Mouse (Mus musculus) spleen, postnatal 36 days (tissue): ENCODE measurements around the gene Itpr1.
A peak's percentile ranks its signal among the peaks of the same experiment; 100 is the strongest.

Experiments used
- DNase-seq, 2 experiments: peaks; one replicate each; pipeline ENCODE4 v3.0.0; 2022; ENCODE audit warnings: low spot score in 2 of 2, mixed read lengths in 1 of 2

Gene Itpr1

DNA sequence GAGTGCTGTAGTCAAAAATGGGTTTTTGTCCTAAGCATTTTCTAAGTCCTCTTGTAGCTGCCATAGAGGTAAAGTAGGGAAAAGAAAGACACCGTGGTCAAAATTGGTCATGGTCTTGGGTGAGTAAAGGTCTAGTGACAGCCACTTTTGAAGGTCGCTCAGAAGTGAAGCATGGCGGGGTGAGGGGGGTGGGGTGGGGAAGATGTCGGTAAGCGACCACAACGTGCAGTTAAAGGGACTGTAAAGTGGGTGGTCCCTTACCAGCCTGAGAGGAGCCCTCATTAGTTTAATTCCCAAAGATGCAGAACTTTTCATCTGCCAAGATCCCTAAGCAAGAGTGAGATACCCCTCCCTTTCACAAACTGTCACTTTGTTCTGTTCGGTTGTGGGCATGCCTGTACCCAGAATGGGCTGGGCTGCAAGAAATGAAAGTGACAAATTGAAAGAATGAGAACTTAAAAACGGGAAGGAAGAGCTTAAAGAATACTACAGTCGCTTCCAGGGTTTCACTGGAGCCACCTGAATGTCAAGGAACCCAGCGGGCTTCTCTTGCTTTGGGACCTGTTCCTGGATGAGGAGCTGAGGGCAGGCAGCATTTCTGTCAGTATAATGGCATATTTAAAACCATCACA is 1.5 kb downstream of the Itpr1 start:
- peak; percentile 32 to 43 for DNase-seq

- DNase-seq, result no peak
These were observed 3.2 kb downstream of the Itpr1 start for GRCm38 (mm10) chr6:108216091-108216490.

DNA sequence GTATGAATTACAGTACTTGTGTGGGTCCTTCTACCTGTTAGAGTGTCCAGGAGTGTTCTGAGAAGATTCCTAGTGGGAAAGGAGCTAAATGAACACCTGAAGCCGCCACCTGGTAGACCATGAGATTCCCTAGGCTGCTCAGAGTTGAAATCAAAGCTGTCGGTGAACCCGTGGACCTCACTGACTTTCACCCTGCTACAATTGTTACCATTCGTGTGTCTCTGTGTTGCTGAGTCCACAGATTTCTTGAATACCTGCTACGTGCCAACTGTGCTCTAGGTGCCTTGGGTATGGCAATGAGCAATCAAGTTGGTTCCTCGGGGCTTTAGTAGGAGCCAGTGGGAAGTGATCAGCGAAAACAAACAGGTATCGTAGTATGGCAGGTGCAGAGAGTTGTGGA is 3.9 kb downstream of the Itpr1 start:
- DNase-seq, result no peak

DNA sequence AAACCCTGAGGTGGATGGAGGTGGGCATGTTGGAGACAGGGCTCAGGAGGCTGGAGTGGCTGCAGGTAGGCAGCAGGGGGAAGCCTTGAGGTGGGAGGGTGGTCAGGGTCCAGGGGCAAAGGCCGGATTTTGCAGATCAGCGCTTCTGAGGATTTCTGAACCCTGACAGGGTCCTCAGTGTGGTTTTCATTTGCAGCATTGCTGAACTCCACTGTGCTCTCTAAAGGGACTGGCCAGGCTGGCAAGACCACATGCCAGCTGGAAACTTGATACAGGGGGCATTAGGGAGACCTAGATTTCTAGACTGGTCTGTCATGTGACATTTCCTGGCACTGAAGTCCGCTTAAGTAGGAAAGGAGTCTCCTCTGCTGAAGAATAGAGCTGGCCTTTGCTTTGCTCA is 5.1 kb downstream of the Itpr1 start:
- DNase-seq, result no peak

GRCm38 (mm10) chr6:108222435-108222834 is 9.5 kb downstream of the Itpr1 start:
- DNase-seq, result no peak

GRCm38 (mm10) chr6:108222875-108223274 is 10.0 kb downstream of the Itpr1 start:
- DNase-seq, result peak; percentile 44 to 50

DNA sequence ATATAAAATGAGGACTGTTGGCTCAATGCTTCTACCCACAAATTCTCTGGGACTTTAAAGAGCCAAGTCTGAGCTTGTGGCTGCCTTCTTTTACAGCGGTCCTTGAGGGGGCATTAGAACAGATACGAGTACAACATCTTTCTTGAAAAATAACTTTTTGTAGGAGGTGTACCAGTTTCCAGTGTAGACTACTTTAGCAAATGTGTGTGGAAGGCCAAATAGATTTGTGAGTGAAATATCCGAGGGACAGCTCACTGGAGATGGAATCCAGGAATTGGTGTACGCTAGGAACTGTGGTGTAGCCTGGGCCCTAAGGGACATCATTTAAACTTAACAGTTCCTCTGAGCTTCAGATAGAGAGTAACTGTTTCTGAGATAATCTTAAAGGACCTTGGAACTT is 11.5 kb downstream of the Itpr1 start:
- DNase-seq, result no peak

DNA sequence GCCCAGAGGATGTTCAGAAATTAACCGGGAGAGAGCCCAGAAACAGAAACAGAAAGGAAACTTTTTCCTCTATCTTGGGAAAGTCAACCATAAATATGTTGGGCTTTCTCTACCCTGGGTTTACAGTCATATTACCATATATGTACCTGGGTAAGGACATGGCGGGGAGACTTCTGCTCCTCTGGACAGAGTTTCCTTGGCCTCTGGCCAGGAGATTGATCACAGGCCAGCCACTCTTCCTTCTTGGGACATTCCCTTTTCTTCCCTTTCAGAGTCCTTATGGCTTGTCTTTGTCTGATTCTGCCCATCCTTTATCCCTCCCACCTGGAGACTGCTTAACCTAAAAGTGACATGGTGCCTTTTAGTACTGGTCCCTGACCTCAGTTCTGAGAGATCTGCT is 12.1 kb downstream of the Itpr1 start:
- no peak for DNase-seq

GRCm38 (mm10) chr6:108226230-108226629 is 13.3 kb downstream of the Itpr1 start:
- no peak for DNase-seq

DNA sequence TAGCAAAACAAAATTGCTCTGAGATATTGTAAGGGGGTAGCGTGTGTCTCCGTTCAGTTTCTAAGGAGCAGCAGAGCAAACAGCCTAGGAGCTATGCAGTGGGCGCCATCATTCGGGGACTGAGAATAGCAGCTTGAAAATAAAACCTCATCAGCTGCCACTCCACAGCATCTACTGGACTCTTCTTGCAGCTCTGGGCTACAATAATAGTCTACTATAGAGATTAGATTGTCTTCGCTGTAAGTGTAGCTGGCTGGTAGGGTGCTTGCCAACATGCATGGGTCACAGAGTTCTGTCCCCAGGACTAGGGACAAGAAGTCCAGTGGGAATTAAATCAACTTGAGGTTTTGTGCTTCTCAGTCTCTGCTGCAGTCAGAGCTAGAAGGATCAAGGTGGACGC is 14.6 kb downstream of the Itpr1 start:
- DNase-seq, result no peak

GRCm38 (mm10) chr6:108228048-108228447 is 15.2 kb downstream of the Itpr1 start:
- no peak for DNase-seq

GRCm38 (mm10) chr6:108228601-108229000 is 15.7 kb downstream of the Itpr1 start:
- DNase-seq, result no peak

- DNase-seq, result no peak
These were observed 17.7 kb downstream of the Itpr1 start for GRCm38 (mm10) chr6:108230608-108231007.

- DNase-seq, result no peak
These were observed 19.2 kb downstream of the Itpr1 start for GRCm38 (mm10) chr6:108231892-108232710.

- no peak for DNase-seq
These were observed 20.2 kb downstream of the Itpr1 start for GRCm38 (mm10) chr6:108233070-108233469.

DNA sequence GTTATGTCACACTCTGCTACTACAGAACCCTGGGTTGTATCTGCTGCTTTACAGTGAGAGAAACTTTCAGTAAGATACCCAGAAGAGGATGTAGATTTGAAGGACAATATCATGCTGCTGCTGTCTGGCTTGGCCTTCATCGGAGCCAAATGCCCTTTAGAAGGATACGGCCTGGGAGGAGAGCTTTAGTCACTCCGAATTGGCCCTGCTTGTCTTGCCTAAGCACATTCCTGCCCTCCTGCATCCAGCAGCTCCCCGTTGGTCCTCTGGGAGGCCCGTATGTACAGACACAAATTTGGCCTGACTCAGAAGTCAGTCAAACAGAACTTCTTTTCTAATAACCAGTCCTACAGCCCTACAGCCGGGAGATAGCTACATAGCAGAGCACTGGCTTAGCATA is 21.6 kb downstream of the Itpr1 start:
- no peak for DNase-seq

GRCm38 (mm10) chr6:108235680-108236123 is 22.8 kb downstream of the Itpr1 start:
- DNase-seq, result no peak

DNA sequence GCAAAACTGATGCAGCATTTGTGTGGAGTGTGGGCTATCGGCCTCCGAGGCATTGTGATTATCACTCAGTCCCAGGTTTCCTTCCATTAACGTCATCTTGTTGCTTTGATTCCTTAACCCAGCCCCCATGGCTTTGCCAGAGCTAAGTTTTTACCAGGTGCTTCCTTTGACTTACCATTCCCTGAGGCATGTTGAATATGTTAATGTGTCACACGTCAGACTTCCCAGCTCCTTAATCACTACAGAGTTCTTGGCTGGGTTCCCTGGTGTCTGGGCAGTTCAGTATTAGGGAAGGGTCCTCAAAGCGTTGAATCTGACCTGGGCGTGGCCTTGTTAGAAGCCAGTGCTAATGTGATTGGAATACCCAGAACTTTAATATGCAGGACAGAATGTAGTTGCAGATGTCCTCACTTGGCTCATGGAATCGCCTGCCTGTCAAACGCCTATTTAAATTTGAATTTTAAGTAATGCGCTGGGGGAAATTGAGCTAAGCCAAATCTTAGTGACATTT is 23.6 kb downstream of the Itpr1 start:
- DNase-seq, result no peak

- DNase-seq, result no peak
These were observed 24.1 kb downstream of the Itpr1 start for GRCm38 (mm10) chr6:108236996-108237395.

DNA sequence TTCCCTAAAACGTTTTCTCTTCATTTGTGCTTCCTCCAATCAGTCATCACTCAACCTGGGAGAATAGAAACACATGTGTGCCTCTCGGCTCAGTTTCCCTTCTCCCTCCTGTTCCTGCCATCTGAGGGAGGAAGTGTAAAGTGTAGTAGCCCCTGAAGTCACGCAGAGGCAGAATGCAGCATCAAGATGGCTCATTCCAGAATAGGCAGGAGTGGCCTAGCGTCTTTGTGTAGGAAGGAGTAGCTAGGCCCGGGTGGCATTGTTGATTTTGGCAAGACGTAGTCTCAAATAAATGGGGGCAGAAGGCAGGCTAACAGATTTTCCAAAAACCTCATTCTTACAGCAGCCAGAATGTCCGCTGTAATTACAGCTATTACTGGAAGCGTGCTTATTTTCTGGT is 24.7 kb downstream of the Itpr1 start:
- DNase-seq, result no peak

DNA sequence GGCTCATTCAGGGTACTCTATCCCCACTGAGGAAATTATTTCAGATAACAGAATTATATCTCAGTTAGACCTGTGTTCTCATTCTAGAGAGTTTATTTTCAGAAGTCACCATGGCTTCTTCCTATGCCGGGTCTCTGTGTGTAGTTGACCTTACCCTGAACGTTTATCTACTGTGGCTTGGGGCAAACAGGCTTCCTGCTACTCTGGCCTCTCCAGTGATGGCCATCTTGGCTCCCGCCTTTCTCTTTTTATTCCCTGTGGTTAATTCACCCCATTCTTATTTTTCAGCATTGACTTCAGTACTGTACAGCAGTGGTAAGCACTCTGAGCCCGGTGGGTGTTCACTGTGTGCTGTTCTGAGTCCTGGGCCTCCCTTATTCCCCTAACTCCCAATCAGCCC is 25.1 kb downstream of the Itpr1 start:
- DNase-seq, result no peak

- no peak for DNase-seq
These were observed 26.2 kb downstream of the Itpr1 start for GRCm38 (mm10) chr6:108239056-108239455.

DNA sequence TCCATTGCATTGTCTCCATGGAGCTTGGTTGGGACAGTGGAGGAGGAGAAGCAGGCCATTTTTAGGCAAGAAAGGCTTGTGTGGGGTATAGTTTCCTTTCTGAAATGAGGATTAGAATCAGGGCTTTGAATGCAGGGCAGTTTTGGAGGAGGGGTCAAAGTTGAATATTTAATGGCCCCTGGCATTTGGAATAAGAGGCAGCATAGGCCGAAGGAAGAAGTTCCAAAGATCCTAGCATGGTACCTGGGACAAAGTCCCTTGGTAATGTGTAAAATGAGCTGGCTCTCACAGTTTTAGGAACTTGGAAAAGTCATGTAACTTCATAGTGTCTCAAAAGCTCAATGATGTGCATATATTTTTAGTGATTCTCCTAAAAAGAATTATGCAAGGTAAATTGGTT is 27.1 kb downstream of the Itpr1 start:
- no peak for DNase-seq
